Mouse (Mus musculus): ENCODE data around the gene Arfip1. TPM values are rescaled to one million over a fixed set of nuclear protein-coding genes. Genes with fewer than 3 reads are reported as not detected.

Gene Arfip1
- polyA plus RNA-seq, 1 experiment from 2014 or later = 60.8 TPM

DNA sequence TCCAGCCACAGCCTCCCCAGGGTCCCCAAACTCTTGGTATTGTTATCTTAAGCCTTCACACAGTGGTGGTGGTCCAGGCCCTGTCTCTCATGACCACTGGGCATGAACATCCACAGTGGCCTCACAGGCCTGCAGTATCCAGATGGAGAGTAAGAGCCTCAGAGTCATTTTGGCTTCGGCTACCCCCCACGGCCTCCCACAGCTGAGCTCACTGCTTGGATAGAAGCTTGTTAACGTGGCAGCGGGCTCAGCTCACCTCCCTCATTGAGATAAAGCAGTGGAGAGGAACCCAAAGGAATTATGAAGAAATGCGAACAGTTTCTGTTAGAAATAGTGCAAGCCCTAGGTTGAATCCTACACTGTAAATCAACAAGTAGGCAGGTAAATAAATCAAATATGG is 134.6 kb downstream of the Arfip1 start:
- no peak overlapping the region for H3K27ac ChIP-seq (ENCODE audit: low read length)
- no peaks in the 10 kb centered on the region for H3K27me3 ChIP-seq (replicated peaks; ENCODE audit: insufficient read depth, low read length)
- ATAC-seq = no peak
- no peak overlapping the region for H3K4me3 ChIP-seq (ENCODE audit: low read depth, low read length)
- H3K4me2 ChIP-seq (replicated peaks; ENCODE audit: low read depth, low read length) = no peak overlapping the region
- H3K4me1 ChIP-seq (ENCODE audit: insufficient read depth, low read depth, low read length) = no peaks in the 10 kb centered on the region
- no peak for DNase-seq (ENCODE audit: low spot score)
- no peak overlapping the region for H3K9ac ChIP-seq (replicated peaks; ENCODE audit: low read depth)
- no peak for TF ChIP-seq CTCF (IDR thresholded peaks at IDR 0.05)
- no peak for TF ChIP-seq EP300 (IDR thresholded peaks at IDR 0.05)
- WGBS = 66% methylated on average over 5 of the region's 5 CpGs
- no peaks in the 10 kb centered on the region for H3K9me3 ChIP-seq (ENCODE audit: low read length)
- H3K36me3 ChIP-seq (ENCODE audit: insufficient read depth, low read length) = no peaks in the 10 kb centered on the region

Other genes with a start within 250 kb of the Arfip1 start
- 15.5 and 16.7 TPM in 2 replicates for gene Fhdc1, start 102.2 kb downstream of the Arfip1 start, polyA plus RNA-seq (2015; fragmentation: Nextera tagmentation; extraction: Ambion mirVana)
- 0.04 and 0.05 TPM in 2 replicates for gene Tigd4, start 10.9 kb upstream of the Arfip1 start, polyA plus RNA-seq (2015; fragmentation: Nextera tagmentation; extraction: Ambion mirVana)
- gene Tmem154, start 83.6 kb upstream of the Arfip1 start, polyA plus RNA-seq (2015; fragmentation: Nextera tagmentation; extraction: Ambion mirVana) = 4.6 and 6.3 TPM in 2 replicates
- 8.2 and 8.6 TPM in 2 replicates for gene Fbxw7, start 232.6 kb upstream of the Arfip1 start, polyA plus RNA-seq (2015; fragmentation: Nextera tagmentation; extraction: Ambion mirVana)